Mouse (Mus musculus): Measurements from ENCODE around the gene Gast.
A peak's percentile ranks its signal among the peaks of the same experiment; 100 is the strongest.

DNA sequence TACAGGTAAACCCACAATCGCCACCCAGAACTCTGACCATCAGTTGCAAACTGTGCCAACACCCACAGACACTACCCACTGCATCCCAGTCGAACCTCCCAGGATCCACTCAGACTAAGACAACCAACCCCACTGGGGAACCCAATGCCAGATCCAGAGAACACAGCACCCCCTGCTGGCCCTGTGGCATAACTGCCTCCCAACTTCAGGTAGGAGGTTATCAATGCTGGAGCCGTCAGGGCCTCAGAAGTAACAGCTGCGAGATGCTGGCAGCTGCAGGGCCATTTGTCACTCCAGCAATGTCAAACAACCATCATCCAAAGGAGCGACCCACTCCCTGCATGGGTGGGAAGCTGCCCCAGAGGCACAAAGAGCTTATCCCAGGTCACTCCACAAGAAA lies 36.4 kb upstream of the Gast start:
- TF ChIP-seq CTCF (IDR thresholded peaks at IDR 0.05; ENCODE audit: control insufficient read depth, insufficient read depth, low read length) (peak; percentile 64), POLR2A (IDR thresholded peaks at IDR 0.05; ENCODE audit: borderline replicate concordance, control insufficient read depth, low read depth, low read length) (no peak)
